Mouse (Mus musculus) ES-E14 (cell line): ENCODE results near the gene 1810013L24Rik.

Source experiments
- CHD2 ChIP-seq: IDR thresholded peaks from 2 replicates; pipeline ENCODE4 v1.6.1; 2014; ENCODE audit warnings: mild to moderate bottlenecking, low read depth, low read length, inconsistent platforms
- HCFC1 ChIP-seq: IDR thresholded peaks from 2 replicates; pipeline ENCODE4 v1.6.1; 2012; ENCODE audit warnings: low read length, inconsistent platforms, borderline replicate concordance; ENCODE audit not compliant: insufficient read depth
- MAFK ChIP-seq: IDR thresholded peaks from 2 replicates; pipeline ENCODE4 v1.6.1; 2014; ENCODE audit warnings: mild to moderate bottlenecking, low read depth, low read length, inconsistent platforms; ENCODE audit not compliant: insufficient read depth
- ZC3H11A ChIP-seq: IDR thresholded peaks from 2 replicates; pipeline ENCODE4 v1.6.1; 2012; ENCODE audit warnings: low read depth, mild to moderate bottlenecking, inconsistent platforms, low read length, borderline replicate concordance
- ZNF384 ChIP-seq: IDR thresholded peaks from 2 replicates; pipeline ENCODE4 v1.6.1; 2012; ENCODE audit warnings: low read depth, low read length, inconsistent platforms

GRCm38 (mm10) chr16:8872486-8872885 is 42.6 kb downstream of the 1810013L24Rik start:
- no peak for TF ChIP-seq ZC3H11A
- no peak for TF ChIP-seq HCFC1
- TF ChIP-seq CHD2: no peak
- no peak for TF ChIP-seq MAFK
- no peak for TF ChIP-seq ZNF384
